Mouse (Mus musculus): ENCODE data around the gene Ribc1.

The Ribc1 gene

GRCm38 (mm10) chrX:152016151-152017145, at the start of gene Ribc1, which contains the start of gene Smc1a:
Gene Ribc1 (minus strand): TSS chrX:152016295.
Gene Smc1a (plus strand): TSS chrX:152016428.
- WGBS, result 4% methylated on average over 61 of the region's 64 CpGs

- 69% methylated on average over 2 of the region's 2 CpGs for WGBS
Measured at GRCm38 (mm10) chrX:152065674-152066073, 49.6 kb upstream of the Ribc1 start.

DNA sequence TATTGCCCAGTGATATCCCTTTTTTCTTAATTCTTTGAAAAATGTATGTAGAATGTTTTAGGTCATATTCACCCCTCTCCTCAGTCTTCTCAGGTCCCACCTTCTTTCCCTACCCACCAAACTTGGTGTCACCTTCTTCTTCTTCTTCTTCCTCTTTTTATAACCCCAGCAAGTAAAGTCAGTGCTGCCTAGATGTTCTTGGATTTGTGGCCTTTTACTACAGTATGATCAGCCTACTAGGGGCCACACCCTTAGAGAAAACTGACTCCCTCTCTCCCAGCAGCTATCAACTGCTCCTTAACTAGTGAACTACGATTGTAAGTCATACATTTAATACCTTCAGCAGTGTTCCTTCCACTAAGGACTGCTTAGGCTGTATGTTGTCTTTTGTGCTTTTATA, 38.0 kb upstream of the Ribc1 start:
- 83% methylated on average over 1 of the region's 1 CpGs for WGBS

DNA sequence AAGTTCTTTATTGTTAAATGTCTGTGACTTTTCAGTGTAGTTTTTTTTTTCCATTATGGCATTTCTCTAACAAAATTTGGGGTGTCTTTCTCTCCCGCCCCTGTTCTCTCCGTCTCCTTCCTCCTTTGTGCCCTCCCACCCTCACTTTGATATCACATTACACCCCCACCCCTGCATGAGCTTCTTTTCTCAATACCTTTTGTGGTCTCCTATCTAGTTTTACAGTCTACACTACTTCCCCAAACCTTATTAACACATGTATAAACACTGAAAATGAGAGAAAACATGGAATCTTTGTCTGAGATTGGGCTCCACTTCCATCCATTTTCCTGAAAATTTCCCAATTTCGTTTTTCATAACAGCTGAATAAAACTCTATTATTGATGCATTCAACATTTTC, 36.5 kb upstream of the Ribc1 start:
- WGBS, result 78% methylated on average over 3 of the region's 3 CpGs

- WGBS, result 70% methylated on average over 2 of the region's 2 CpGs
Measured at GRCm38 (mm10) chrX:152019294-152019693, 3.2 kb upstream of the Ribc1 start.

DNA sequence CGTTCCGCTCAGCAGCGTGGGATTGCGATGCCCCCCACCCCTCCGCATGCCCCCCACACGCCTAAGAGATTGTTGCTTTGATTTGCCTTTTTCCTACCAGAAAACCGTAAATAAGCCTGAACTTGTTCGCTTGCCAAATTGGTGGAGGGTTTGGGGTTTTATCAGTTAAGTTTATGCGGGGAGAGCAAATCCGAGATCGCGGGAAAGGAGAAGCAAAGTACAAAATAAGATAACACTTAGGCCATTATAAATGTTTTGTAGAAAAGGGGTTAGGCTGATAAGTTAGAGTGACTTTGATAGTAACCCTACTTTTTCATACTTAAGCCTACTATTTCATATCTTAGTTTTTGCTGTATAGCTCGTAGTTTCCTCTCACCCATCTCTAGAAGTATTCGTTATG, 1.1 kb upstream of the Ribc1 start:
- 3% methylated on average over 14 of the region's 14 CpGs for WGBS

- 3% methylated on average over 11 of the region's 11 CpGs for WGBS
Measured at GRCm38 (mm10) chrX:152015752-152016150, 344 bp downstream of the Ribc1 start.

DNA sequence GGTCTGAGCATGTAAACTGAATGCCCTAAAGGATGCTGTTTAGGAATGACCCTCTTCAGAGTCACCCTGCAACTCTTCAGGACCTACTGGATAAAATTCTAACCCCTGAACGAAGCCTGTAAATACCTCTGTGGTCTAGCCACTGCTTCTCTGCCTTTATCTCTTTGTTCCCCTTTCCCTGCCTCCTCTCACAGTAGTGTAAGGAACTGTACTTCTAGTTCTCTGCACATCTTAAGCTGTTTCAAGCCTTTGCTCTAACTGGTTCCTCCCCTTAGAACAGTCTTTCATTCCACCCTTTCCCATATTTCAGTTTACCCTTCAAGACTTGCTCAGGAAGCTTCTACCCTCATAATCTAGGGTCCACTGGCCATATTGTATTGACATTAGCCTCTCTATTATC, 8.2 kb downstream of the Ribc1 start:
- WGBS, result 94% methylated on average over 1 of the region's 1 CpGs

GRCm38 (mm10) chrX:152002865-152003264, 13.2 kb downstream of the Ribc1 start:
- WGBS, result 26% methylated on average over 2 of the region's 2 CpGs

DNA sequence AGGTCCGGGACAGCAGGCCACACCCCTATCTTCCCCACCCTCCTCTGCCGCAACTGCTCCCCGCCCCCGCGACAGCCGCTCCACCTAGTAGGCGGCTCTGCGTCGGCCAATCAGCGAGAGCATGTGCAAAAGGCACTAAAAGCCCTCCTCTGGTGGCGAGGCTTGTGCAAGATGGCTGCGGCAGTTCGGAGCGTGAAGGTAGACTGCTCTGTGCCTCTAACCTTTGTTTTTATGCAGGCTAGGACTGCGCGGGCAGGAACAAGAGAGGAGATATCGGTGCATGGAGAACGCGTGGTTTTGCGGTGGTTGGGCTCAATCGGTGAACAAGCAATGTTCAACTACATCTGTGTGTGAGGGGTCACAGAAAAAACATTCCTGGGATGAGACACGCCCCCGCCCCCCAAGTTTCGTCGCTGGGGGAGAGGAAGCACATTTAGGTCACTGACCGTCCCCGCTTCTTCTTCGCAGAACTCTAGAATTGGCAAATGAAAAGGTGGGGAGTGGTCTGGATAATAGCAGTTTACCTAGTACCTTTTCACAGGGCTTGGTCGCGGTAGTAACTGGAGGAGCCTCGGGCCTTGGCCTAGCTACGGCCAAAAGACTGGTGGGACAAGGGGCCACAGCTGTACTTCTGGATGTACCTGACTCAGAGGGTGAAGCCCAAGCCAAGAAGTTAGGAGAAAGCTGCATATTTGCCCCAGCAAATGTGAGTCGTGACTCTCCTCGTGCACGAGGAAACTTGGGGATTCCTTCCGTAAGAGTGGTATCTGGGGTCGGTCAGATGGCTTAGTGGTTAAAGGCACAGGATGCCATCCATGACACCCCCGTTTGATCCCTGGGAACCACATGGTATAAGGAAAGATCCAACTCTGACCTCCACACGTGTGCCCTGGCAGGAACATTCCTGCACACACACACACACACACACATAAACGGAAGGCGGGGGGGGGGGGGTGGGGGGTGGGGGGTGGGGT, 14.1 kb downstream of the Ribc1 start, which contains the start of gene Hsd17b10:
Hsd17b10 (plus strand) TSS at position 109 of the 974 bp plus-strand sequence.
- 4% methylated on average over 40 of the region's 41 CpGs for whole genome bisulfite sequencing

- WGBS, result 20% methylated on average over 9 of the region's 9 CpGs
Measured at GRCm38 (mm10) chrX:152001182-152001684, 14.9 kb downstream of the Ribc1 start.

GRCm38 (mm10) chrX:151999006-151999710, 16.9 kb downstream of the Ribc1 start:
- WGBS, result 62% methylated on average over 4 of the region's 4 CpGs
